Mouse (Mus musculus) ES-E14 (cell line): ENCODE measurements around the gene Lsm11. TPM values are rescaled to one million over a fixed set of nuclear protein-coding genes. Genes with fewer than 3 reads are reported as not detected.
A peak's percentile ranks its signal among the peaks of the same experiment; 100 is the strongest.

Source experiments
- DNase-seq: peaks from one replicate; pipeline ENCODE4 v3.0.0-alpha.2; 2013; ENCODE audit warnings: low read depth, low spot score
- H3K27ac ChIP-seq: 2 replicates; pipeline ENCODE4 v1.5.1; 2012; ENCODE audit warnings: low read depth, mild to moderate bottlenecking, low read length, moderate library complexity, mixed read lengths; ENCODE audit not compliant: poor library complexity, insufficient read depth, severe bottlenecking
- H3K36me3 ChIP-seq: 2 replicates; pipeline ENCODE4 v1.6.1; 2012; ENCODE audit warnings: mild to moderate bottlenecking, low read length, moderate library complexity, mixed read lengths; ENCODE audit not compliant: control insufficient read depth, poor library complexity, insufficient read depth, severe bottlenecking
- H3K4me1 ChIP-seq, 2 experiments: fragments of 150-350 bp in 1 of 2; sonication (generic) in 1 of 2; 2 replicates each; pipeline ENCODE4 v1.6.1; 2012; ENCODE audit warnings: low read length in 2 of 2, mild to moderate bottlenecking in 1 of 2, mixed read lengths in 1 of 2; ENCODE audit not compliant: control insufficient read depth in 2 of 2, insufficient read depth in 2 of 2, poor library complexity in 1 of 2
- H3K4me3 ChIP-seq, 2 experiments: fragments of 150-350 bp in 1 of 2; sonication (generic) in 1 of 2; 2 replicates each; pipeline ENCODE4 v1.5.1; 2012; ENCODE audit warnings: low read length in 2 of 2, low read depth in 1 of 2, mild to moderate bottlenecking in 1 of 2, mixed read lengths in 1 of 2; ENCODE audit not compliant: insufficient read depth in 1 of 2, poor library complexity in 1 of 2, severe bottlenecking in 1 of 2
- H3K9ac ChIP-seq: 2 replicates; pipeline ENCODE4 v1.6.1; 2012; ENCODE audit warnings: low read depth, mild to moderate bottlenecking, low read length, mixed read lengths; ENCODE audit not compliant: poor library complexity, insufficient read depth, severe bottlenecking
- H3K9me3 ChIP-seq: fragments of 150-350 bp; sonication (generic); 2 replicates; pipeline ENCODE4 v1.6.1; 2012; ENCODE audit warnings: low read depth, mild to moderate bottlenecking, low read length; ENCODE audit not compliant: control insufficient read depth, insufficient read depth
- CHD2 ChIP-seq: IDR thresholded peaks from 2 replicates; pipeline ENCODE4 v1.6.1; 2014; ENCODE audit warnings: mild to moderate bottlenecking, low read depth, low read length, inconsistent platforms
- HCFC1 ChIP-seq: IDR thresholded peaks from 2 replicates; pipeline ENCODE4 v1.6.1; 2012; ENCODE audit warnings: low read length, inconsistent platforms, borderline replicate concordance; ENCODE audit not compliant: insufficient read depth
- MAFK ChIP-seq: IDR thresholded peaks from 2 replicates; pipeline ENCODE4 v1.6.1; 2014; ENCODE audit warnings: mild to moderate bottlenecking, low read depth, low read length, inconsistent platforms; ENCODE audit not compliant: insufficient read depth
- ZC3H11A ChIP-seq: IDR thresholded peaks from 2 replicates; pipeline ENCODE4 v1.6.1; 2012; ENCODE audit warnings: low read depth, mild to moderate bottlenecking, inconsistent platforms, low read length, borderline replicate concordance
- ZNF384 ChIP-seq: IDR thresholded peaks from 2 replicates; pipeline ENCODE4 v1.6.1; 2012; ENCODE audit warnings: low read depth, low read length, inconsistent platforms
- in situ Hi-C, 2 experiments: fragments of 600-800 bp; cut with MboI; formaldehyde crosslinking; loops; one replicate each; pipeline ENCODE4 v1.15.1; 2025; ENCODE audit warnings: low sequenced_read_pairs in 2 of 2, inconsistent platforms in 1 of 2; ENCODE audit not compliant: unreplicated experiment in 2 of 2
- total RNA-seq: library from RNA; depleted of rRNA; stranded (reverse); fragments of 300-350 nt; gene quantifications from 2 replicates; pipeline ENCODE4 v1.2.3, GENCODE M21; 2012

Gene Lsm11
- total RNA-seq, 1 experiment, result 7.9 TPM

GRCm38 (mm10) chr11:45979946-45980892 is 35.5 kb upstream of the Lsm11 start, which contains the start of gene Sox30:
Sox30 (plus strand) TSS chr11:45980310.
- peak; percentile 86 for DNase-seq
- TF ChIP-seq ZNF384 (no peak), HCFC1 (no peak), ZC3H11A (no peak), CHD2 (no peak; the same call in 1 of the 2 replicates), MAFK (no peak)
- H3K9ac ChIP-seq, result peak within 1 kb of the TSS; percentile 68
- no peak within 1 kb of the TSS for H3K27ac ChIP-seq
- H3K36me3 ChIP-seq, result no peaks in the 10 kb centered on the region
- in situ Hi-C loops, result no loop called here
- peak within 1 kb of the TSS; percentile 51 to 77 for H3K4me3 ChIP-seq
- peaks cover 0 to 3% of the 10 kb centered on the region in 2 experiments; a peak in 1 of 4 replicates for H3K4me1 ChIP-seq
- H3K9me3 ChIP-seq, result no peaks in the 10 kb centered on the region

GRCm38 (mm10) chr11:45976061-45976460 is 31.3 kb upstream of the Lsm11 start:
- no peak for DNase-seq
- H3K4me3 ChIP-seq, result no peak overlapping the region
- peaks cover 0 to 3% of the 10 kb centered on the region in 2 experiments; a peak in 1 of 4 replicates for H3K4me1 ChIP-seq
- no peak for TF ChIP-seq ZNF384
- H3K9ac ChIP-seq, result no peak overlapping the region
- no peaks in the 10 kb centered on the region for H3K36me3 ChIP-seq
- in situ Hi-C loops, result no loop called here
- no peaks in the 10 kb centered on the region for H3K9me3 ChIP-seq
- H3K27ac ChIP-seq, result no peak overlapping the region

- in situ Hi-C loops, result no loop called here
- no peak for DNase-seq
- H3K36me3 ChIP-seq, result no peaks in the 10 kb centered on the region
- H3K9ac ChIP-seq, result no peak overlapping the region
- H3K27ac ChIP-seq, result no peak overlapping the region
- TF ChIP-seq ZC3H11A, result no peak
- TF ChIP-seq HCFC1, result no peak
- no peak for TF ChIP-seq MAFK
- no peak for TF ChIP-seq CHD2
- TF ChIP-seq ZNF384, result no peak
- H3K4me1 ChIP-seq, result no peaks in the 10 kb centered on the region
- no peak overlapping the region for H3K4me3 ChIP-seq
- no peaks in the 10 kb centered on the region for H3K9me3 ChIP-seq
Measured at GRCm38 (mm10) chr11:45974466-45974865, 29.7 kb upstream of the Lsm11 start.

GRCm38 (mm10) chr11:45973635-45974034 is 28.9 kb upstream of the Lsm11 start:
- in situ Hi-C loops, result no loop called here

More at GRCm38 (mm10) chr11:45973635-45974034, 28.9 kb upstream of the Lsm11 start:
- Histone ChIP-seq H3K9ac (no peak overlapping the region), H3K27ac (no peak overlapping the region), H3K4me1 (no peaks in the 10 kb centered on the region), H3K4me3 (no peak overlapping the region), H3K9me3 (no peaks in the 10 kb centered on the region), H3K36me3 (no peaks in the 10 kb centered on the region)
- TF ChIP-seq ZC3H11A, result no peak
- no peak for DNase-seq
